Mouse (Mus musculus) left cerebral cortex, adult 2 months (tissue): ENCODE results near the gene Pdzd2. TPM values are rescaled to one million over a fixed set of nuclear protein-coding genes. Genes with fewer than 3 reads are reported as not detected.
A peak's percentile ranks its signal among the peaks of the same experiment; 100 is the strongest.

Experiments used
- DNase-seq, 2 experiments: peaks; one replicate each; pipeline ENCODE4 v3.0.0; 2021 to 2022; ENCODE audit warnings: low spot score in 2 of 2, mixed read lengths in 1 of 2; ENCODE audit errors: extremely low spot score in 1 of 2
- H3K27ac ChIP-seq: fragments of 200-600 bp; 2 replicates; pipeline ENCODE4 v1.8.1; 2022
- H3K4me3 ChIP-seq: fragments of 200-600 bp; 2 replicates; pipeline ENCODE4 v1.8.1; 2022
- CTCF ChIP-seq: fragments of 200-600 bp; IDR thresholded peaks from 2 replicates; pipeline ENCODE4 v1.8.1; 2022; ENCODE audit warnings: antibody characterized with exemption, mild to moderate bottlenecking, moderate library complexity
- intact Hi-C: fragments of 180-260 bp; cut with DNase I; formaldehyde crosslinking; loops from one replicate; pipeline ENCODE4 v1.15.1; 2025
- total RNA-seq, 2 experiments: library from RNA; stranded (reverse); gene quantifications; 2 replicates each; pipeline ENCODE4 v1.2.3; 2021

Gene Pdzd2
- total RNA-seq, 2 experiments from 2014 or later = 86.1 to 93.1 TPM

GRCm38 (mm10) chr15:12331300-12331699 lies 408.4 kb downstream of the Pdzd2 start:
- Histone ChIP-seq H3K4me3 (no peak overlapping the region), H3K27ac (no peak overlapping the region)
- intact Hi-C loops = no loop called here
- no peak for TF ChIP-seq CTCF
- DNase-seq = no peak

GRCm38 (mm10) chr15:12330892-12331291 lies 408.8 kb downstream of the Pdzd2 start:
- intact Hi-C loops = no loop called here
- no peak for TF ChIP-seq CTCF
- Histone ChIP-seq H3K27ac (no peak overlapping the region), H3K4me3 (no peak overlapping the region)
- DNase-seq = no peak

GRCm38 (mm10) chr15:12330389-12330788 lies 409.3 kb downstream of the Pdzd2 start:
- Histone ChIP-seq H3K27ac (no peak overlapping the region), H3K4me3 (no peak overlapping the region)
- no peak for TF ChIP-seq CTCF
- DNase-seq = no peak
- intact Hi-C loops = no loop called here

GRCm38 (mm10) chr15:12324326-12324725 lies 415.4 kb downstream of the Pdzd2 start:
- DNase-seq = no peak
- TF ChIP-seq CTCF = no peak
- Histone ChIP-seq H3K4me3 (no peak overlapping the region), H3K27ac (no peak overlapping the region)
- intact Hi-C loops = loop anchor here (5.0 to 10.0 kb wide), 4 partner anchors 117 to 920 kb away; partner anchors contain the start of genes Mtmr12 and Pdzd2

- H3K4me3 ChIP-seq = peak overlapping the region; percentile 100
- DNase-seq = no peak
- no peak overlapping the region for H3K27ac ChIP-seq
- intact Hi-C loops = loop anchor here (5.0 to 10.0 kb wide), 4 partner anchors 116 to 918 kb away; partner anchors contain the start of genes Mtmr12 and Pdzd2
- no peak for TF ChIP-seq CTCF
Observed at GRCm38 (mm10) chr15:12322676-12323402, 416.9 kb downstream of the Pdzd2 start.

- TF ChIP-seq CTCF = no peak
- intact Hi-C loops = loop anchor here (5.0 to 10.0 kb wide), 4 partner anchors 115 to 917 kb away; partner anchors contain the start of genes Mtmr12 and Pdzd2
- peak in 1 of 2 experiments; percentile 38 for DNase-seq
Observed at GRCm38 (mm10) chr15:12321788-12322621, 417.7 kb downstream of the Pdzd2 start, which contains the start of gene 1810049J17Rik. Gene 1810049J17Rik, minus strand, starts transcription at chr15:12321899.

GRCm38 (mm10) chr15:12321091-12321787 lies 418.5 kb downstream of the Pdzd2 start, which contains the start of gene Golph3:
Gene Golph3, plus strand, starts transcription at chr15:12321450.
- intact Hi-C loops = loop anchor here (5.0 to 10.0 kb wide), 4 partner anchors 114 to 916 kb away; partner anchors contain the start of genes Mtmr12 and Pdzd2
- DNase-seq = peak; percentile 96
- peak within 1 kb of the TSS; percentile 100 for H3K4me3 ChIP-seq
- TF ChIP-seq CTCF = no peak
- H3K27ac ChIP-seq = peak within 1 kb of the TSS; percentile 99

More at GRCm38 (mm10) chr15:12321788-12322621, 417.7 kb downstream of the Pdzd2 start, which contains the start of gene 1810049J17Rik:
- H3K27ac ChIP-seq = peak within 1 kb of the TSS; percentile 99
- H3K4me3 ChIP-seq = peak within 1 kb of the TSS; percentile 100

GRCm38 (mm10) chr15:12320441-12321090 lies 419.2 kb downstream of the Pdzd2 start:
- no peak for TF ChIP-seq CTCF
- Histone ChIP-seq H3K4me3 (peak overlapping the region; percentile 100), H3K27ac (peak overlapping the region; percentile 84; the same call in 1 of the 2 replicates)
- DNase-seq = no peak
- intact Hi-C loops = loop anchor here (5.0 to 10.0 kb wide), 4 partner anchors 113 to 916 kb away; partner anchors contain the start of genes Mtmr12 and Pdzd2

GRCm38 (mm10) chr15:12319889-12320288 lies 419.8 kb downstream of the Pdzd2 start:
- TF ChIP-seq CTCF = no peak
- no peak overlapping the region for H3K4me3 ChIP-seq
- no peak for DNase-seq
- H3K27ac ChIP-seq = no peak overlapping the region
- intact Hi-C loops = loop anchor here (5.0 to 10.0 kb wide), 4 partner anchors 113 to 915 kb away; partner anchors contain the start of genes Mtmr12 and Pdzd2

- Histone ChIP-seq H3K4me3 (no peak overlapping the region), H3K27ac (no peak overlapping the region)
- TF ChIP-seq CTCF = no peak
- no peak for DNase-seq
- intact Hi-C loops = no loop called here
Observed at GRCm38 (mm10) chr15:12318451-12318850, 421.3 kb downstream of the Pdzd2 start.
